Mouse (Mus musculus) lung, adult 2 months (tissue): ENCODE data around the gene Ryr3.

Experiments used
- CTCF ChIP-seq: fragments of 200-500 bp; IDR thresholded peaks from 2 replicates; pipeline ENCODE4 v1.5.1; 2011; ENCODE audit warnings: mild to moderate bottlenecking, low read length, control low read depth; ENCODE audit not compliant: insufficient read depth
- POLR2A ChIP-seq: fragments of 200-500 bp; IDR thresholded peaks from 2 replicates; pipeline ENCODE4 v1.6.1; 2011; ENCODE audit warnings: low read depth, mild to moderate bottlenecking, control low read depth, low read length, borderline replicate concordance; ENCODE audit errors: extremely low read depth

- TF ChIP-seq CTCF (no peak), POLR2A (no peak)
Measured at GRCm38 (mm10) chr2:112637206-112637605, 579.7 kb downstream of the Ryr3 start.
